Mouse (Mus musculus) liver, adult 2 months (tissue): ENCODE results near the gene Tspan17.

Source experiments
- CTCF ChIP-seq: fragments of 200-500 bp; IDR thresholded peaks from 2 replicates; pipeline ENCODE4 v1.5.1; 2011; ENCODE audit warnings: low read depth, low read length, control low read depth
- POLR2A ChIP-seq: fragments of 200-500 bp; IDR thresholded peaks from 2 replicates; pipeline ENCODE4 v1.6.1; 2011; ENCODE audit warnings: low read length, control low read depth; ENCODE audit not compliant: insufficient read depth; ENCODE audit errors: extremely low read depth

- TF ChIP-seq CTCF (no peak), POLR2A (no peak)
Measured at GRCm38 (mm10) chr13:54760906-54761305, 28.3 kb upstream of the Tspan17 start.
